Mouse (Mus musculus) liver, postnatal 0 days (tissue): Measurements from ENCODE around the gene Sptb. TPM values are rescaled to one million over a fixed set of nuclear protein-coding genes. Genes with fewer than 3 reads are reported as not detected.

Experiments
- ATAC-seq: fragments of 200-750 bp; cut with Nextera tagmentation; 2 replicates; pipeline ENCODE4 v1.8.0; 2017; ENCODE audit warnings: mild to moderate bottlenecking, moderate library complexity
- DNase-seq: peaks from one replicate; pipeline ENCODE4 v3.0.0-alpha.2; 2016
- H3K27ac ChIP-seq: fragments of 300-500 bp; sonication (generic); 2 replicates; pipeline ENCODE4 v1.5.1; 2014; ENCODE audit warnings: antibody characterized with exemption, moderate library complexity, mild to moderate bottlenecking, low read depth
- H3K27me3 ChIP-seq: fragments of 300-500 bp; sonication (generic); 2 replicates; pipeline ENCODE4 v1.6.1; 2014; ENCODE audit warnings: low read length, control low read depth, mixed read lengths; ENCODE audit not compliant: insufficient read depth
- H3K36me3 ChIP-seq: fragments of 300-500 bp; sonication (generic); replicated peaks from 2 replicates; pipeline ENCODE4 v1.6.1; 2014; ENCODE audit warnings: mild to moderate bottlenecking, control low read depth, low read length, moderate library complexity, mixed read lengths; ENCODE audit not compliant: insufficient read depth
- H3K4me1 ChIP-seq: fragments of 300-500 bp; sonication (generic); 2 replicates; pipeline ENCODE4 v1.6.1; 2014; ENCODE audit warnings: antibody characterized with exemption, mild to moderate bottlenecking, control low read depth; ENCODE audit not compliant: insufficient read depth
- H3K4me2 ChIP-seq: fragments of 300-500 bp; sonication (generic); 2 replicates; pipeline ENCODE4 v1.6.1; 2014; ENCODE audit warnings: low read depth, mild to moderate bottlenecking, low read length, moderate library complexity, mixed read lengths
- H3K4me3 ChIP-seq: fragments of 300-500 bp; sonication (generic); 2 replicates; pipeline ENCODE4 v1.5.1; 2014; ENCODE audit warnings: low read depth, low read length
- H3K9ac ChIP-seq: fragments of 300-500 bp; sonication (generic); replicated peaks from 2 replicates; pipeline ENCODE4 v1.6.1; 2014; ENCODE audit warnings: mild to moderate bottlenecking, moderate library complexity
- H3K9me3 ChIP-seq: fragments of 300-500 bp; sonication (generic); 2 replicates; pipeline ENCODE4 v1.6.1; 2016; ENCODE audit warnings: mild to moderate bottlenecking, control low read depth, low read length, mixed read lengths
- CTCF ChIP-seq: sonication (generic); IDR thresholded peaks from 2 replicates; pipeline ENCODE4 v1.5.1; 2016; ENCODE audit warnings: antibody characterized with exemption, low read depth
- EP300 ChIP-seq: IDR thresholded peaks from 2 replicates; pipeline ENCODE4 v1.6.1; 2016; ENCODE audit warnings: antibody characterized with exemption, low read depth, mild to moderate bottlenecking
- WGBS: fragments of 180-500 bp; shearing (Covaris S2); extraction: QIAGEN DNeasy Blood & Tissue Kit; methylation state at CpG from one replicate; pipeline ENCODE4 v1.1.7; 2014; ENCODE audit not compliant: insufficient replicate concordance; 5-methylcytosine and 5-hydroxymethylcytosine counted together
- polyA plus RNA-seq: library from polyadenylated mRNA; unstranded; fragments of >200 nt; fragmentation: Nextera tagmentation; extraction: Ambion mirVana; gene quantifications from 2 replicates; pipeline ENCODE4 v1.2.1, GENCODE M21; 2015

The Sptb gene
- polyA plus RNA-seq: 11.9 and 14.8 TPM in 2 replicates

- ATAC-seq (peak; percentile 66), DNase-seq (peak; percentile 64)
- H3K4me2 ChIP-seq: peak within 1 kb of the TSS; percentile 86
- H3K4me1 ChIP-seq: peaks cover 14% of the 10 kb centered on the region
- peak within 1 kb of the TSS; percentile 88 for H3K4me3 ChIP-seq
- TF ChIP-seq EP300 (no peak), CTCF (no peak)
- no peaks in the 10 kb centered on the region for H3K9me3 ChIP-seq
- H3K27me3 ChIP-seq: peaks cover 32% of the 10 kb centered on the region
- WGBS: under 1% methylated on average over 40 of the region's 40 CpGs
- peak within 1 kb of the TSS; percentile 95 for H3K9ac ChIP-seq
- H3K36me3 ChIP-seq: no peaks in the 10 kb centered on the region; the same call in 1 of the 2 replicates
- H3K27ac ChIP-seq: peak within 1 kb of the TSS; percentile 88
Observed at GRCm38 (mm10) chr12:76710351-76711100, at the start of gene Sptb. Gene Sptb (minus strand): TSS chr12:76710547.

- ATAC-seq (no peak), DNase-seq (peak; percentile 45)
- H3K4me2 ChIP-seq: no peak overlapping the region
- 0 out of 2 replicates have a peak, but pooled peaks cover 4% of the 10 kb centered on the region for H3K27me3 ChIP-seq
- no peaks in the 10 kb centered on the region for H3K9me3 ChIP-seq
- H3K36me3 ChIP-seq: no peaks in the 10 kb centered on the region
- peak; percentile 75 for TF ChIP-seq CTCF
- TF ChIP-seq EP300: no peak
- no peak overlapping the region for H3K4me3 ChIP-seq
- H3K27ac ChIP-seq: no peak overlapping the region
- H3K4me1 ChIP-seq: no peaks in the 10 kb centered on the region
- 38% methylated on average over 12 of the region's 14 CpGs for whole genome bisulfite sequencing
- no peak overlapping the region for H3K9ac ChIP-seq
Observed at GRCm38 (mm10) chr12:76752652-76753318, 42.4 kb upstream of the Sptb start.

- H3K27me3 ChIP-seq: 0 out of 2 replicates have a peak, but pooled peaks cover 4% of the 10 kb centered on the region
- DNase-seq (no peak), ATAC-seq (no peak)
- no peaks in the 10 kb centered on the region for H3K36me3 ChIP-seq
- 80% methylated on average over 16 of the region's 16 CpGs for WGBS
- no peak overlapping the region for H3K4me3 ChIP-seq
- H3K27ac ChIP-seq: no peak overlapping the region
- TF ChIP-seq EP300 (no peak), CTCF (no peak)
- no peaks in the 10 kb centered on the region for H3K9me3 ChIP-seq
- H3K9ac ChIP-seq: no peak overlapping the region
- H3K4me1 ChIP-seq: no peaks in the 10 kb centered on the region
- H3K4me2 ChIP-seq: no peak overlapping the region
Observed at GRCm38 (mm10) chr12:76750866-76751459, 40.6 kb upstream of the Sptb start.

GRCm38 (mm10) chr12:76727955-76728354 is 17.6 kb upstream of the Sptb start:
- ATAC-seq (no peak), DNase-seq (no peak)
- H3K4me1 ChIP-seq: no peaks in the 10 kb centered on the region
- TF ChIP-seq CTCF (no peak), EP300 (no peak)
- no peaks in the 10 kb centered on the region for H3K36me3 ChIP-seq
- no peak overlapping the region for H3K9ac ChIP-seq
- 72% methylated on average over 4 of the region's 4 CpGs for WGBS
- no peaks in the 10 kb centered on the region for H3K27me3 ChIP-seq
- H3K4me2 ChIP-seq: no peak overlapping the region
- no peak overlapping the region for H3K27ac ChIP-seq
- no peak overlapping the region for H3K4me3 ChIP-seq
- H3K9me3 ChIP-seq: no peaks in the 10 kb centered on the region

GRCm38 (mm10) chr12:76722026-76722425 is 11.7 kb upstream of the Sptb start:
- TF ChIP-seq CTCF (no peak), EP300 (no peak)
- Histone ChIP-seq H3K4me1 (no peaks in the 10 kb centered on the region), H3K4me3 (no peak overlapping the region), H3K9me3 (no peaks in the 10 kb centered on the region), H3K27ac (no peak overlapping the region), H3K4me2 (no peak overlapping the region), H3K9ac (no peak overlapping the region), H3K27me3 (no peaks in the 10 kb centered on the region), H3K36me3 (no peaks in the 10 kb centered on the region)
- ATAC-seq (no peak), DNase-seq (no peak)
- WGBS: 63% methylated on average over 3 of the region's 3 CpGs

- no peak overlapping the region for H3K4me2 ChIP-seq
- no peak overlapping the region for H3K9ac ChIP-seq
- ATAC-seq (no peak), DNase-seq (no peak)
- TF ChIP-seq EP300 (no peak), CTCF (peak; percentile 52)
- H3K9me3 ChIP-seq: no peaks in the 10 kb centered on the region
- no peaks in the 10 kb centered on the region for H3K36me3 ChIP-seq
- no peaks in the 10 kb centered on the region for H3K27me3 ChIP-seq
- no peak overlapping the region for H3K4me3 ChIP-seq
- H3K4me1 ChIP-seq: no peaks in the 10 kb centered on the region
- no peak overlapping the region for H3K27ac ChIP-seq
Observed at GRCm38 (mm10) chr12:76720572-76720971, 10.2 kb upstream of the Sptb start.
